Comparison of ENCODE assay signal across 23 mouse cellular contexts in the genomic region with DNA sequence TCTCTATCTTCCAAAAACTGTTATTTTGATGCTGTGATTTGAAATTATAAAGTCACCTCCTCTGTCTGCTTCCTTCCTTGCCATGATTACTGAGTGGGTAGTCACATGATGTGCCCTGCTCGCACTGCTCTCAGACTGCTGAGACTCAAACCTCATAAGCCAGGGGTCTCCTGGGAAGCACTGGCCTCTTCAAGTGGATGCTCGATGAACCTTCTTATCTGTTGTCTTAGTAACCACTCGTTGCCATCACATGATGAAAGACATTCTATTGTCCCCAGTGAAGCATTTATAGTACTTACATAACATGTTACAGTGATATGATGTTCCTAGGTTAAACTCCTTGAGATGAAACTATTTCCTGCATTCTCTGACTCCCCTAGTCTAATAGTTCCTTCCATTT. TPM values are rescaled to one million over a fixed set of nuclear protein-coding genes. Genes with fewer than 3 reads are reported as not detected.
A peak's percentile ranks its signal among the peaks of the same experiment; 100 is the strongest.
DNase-seq lines count a peak whose midpoint lies in the region; ATAC-seq and TF ChIP-seq lines count a peak whose summit lies in the region.
"Had no signal": no experiment of that assay in that cellular context is flagged by ENCODE, and none has a peak within 500 bp of the region (broad histone marks: within the 10 kb centered on the region; RNA-seq: fewer than 3 reads in every experiment).

No protein-coding gene starts in this region.

- intact Hi-C loops in heart, postnatal 25 days (cut with DNase I), result no loop called here

- H3K27ac ChIP-seq in heart, embryonic 15.5 days, result 0 out of 2 replicates have a peak overlapping the region, but pooled peaks have one; percentile 15
- H3K27ac ChIP-seq in midbrain, embryonic 14.5 days (replicated peaks; ENCODE audit: low read depth, low read length), result no peak overlapping the region
- H3K27ac ChIP-seq in midbrain, postnatal 0 days (ENCODE audit: low read depth, low read length), result no peak overlapping the region
- H3K27ac ChIP-seq in intestine, embryonic 16.5 days (ENCODE audit: low read length), result no peak overlapping the region
- H3K27ac ChIP-seq: forebrain, embryonic 12.5 days; hindbrain, embryonic 14.5 days; limb, embryonic 10.5 days; limb, embryonic 15.5 days; liver, embryonic 13.5 days; macrophage had no signal

- H3K4me2 ChIP-seq in heart, embryonic 15.5 days, result no peak overlapping the region
- H3K4me2 ChIP-seq in midbrain, embryonic 14.5 days (ENCODE audit: low read length), result no peak overlapping the region
- no peak overlapping the region for H3K4me2 ChIP-seq in midbrain, postnatal 0 days (ENCODE audit: low read depth, low read length, poor library complexity, severe bottlenecking)
- H3K4me2 ChIP-seq in intestine, embryonic 16.5 days (ENCODE audit: low read depth, low read length), result no peak overlapping the region
- H3K4me2 ChIP-seq: forebrain, embryonic 12.5 days; hindbrain, embryonic 14.5 days; limb, embryonic 15.5 days; liver, embryonic 13.5 days had no signal

- no peaks in the 10 kb centered on the region for H3K9me3 ChIP-seq in heart, embryonic 15.5 days (replicated peaks)
- no peaks in the 10 kb centered on the region for H3K9me3 ChIP-seq in midbrain, embryonic 14.5 days (ENCODE audit: control insufficient read depth, low read length)
- H3K9me3 ChIP-seq in midbrain, postnatal 0 days (ENCODE audit: low read length), result no peaks in the 10 kb centered on the region
- no peaks in the 10 kb centered on the region for H3K9me3 ChIP-seq in intestine, embryonic 16.5 days (ENCODE audit: control insufficient read depth, low read length)
- H3K9me3 ChIP-seq: forebrain, embryonic 12.5 days; limb, embryonic 10.5 days; limb, embryonic 15.5 days; liver, embryonic 13.5 days had no signal

- H3K4me1 ChIP-seq in heart, embryonic 15.5 days (replicated peaks), result peaks cover 12% of the 10 kb centered on the region; the same call in 1 of the 2 replicates
- no peaks in the 10 kb centered on the region for H3K4me1 ChIP-seq in midbrain, embryonic 14.5 days (ENCODE audit: control insufficient read depth, insufficient read depth, low read length)
- no peaks in the 10 kb centered on the region for H3K4me1 ChIP-seq in midbrain, postnatal 0 days (ENCODE audit: insufficient read depth, low read length)
- no peaks in the 10 kb centered on the region for H3K4me1 ChIP-seq in intestine, embryonic 16.5 days (ENCODE audit: control insufficient read depth, insufficient read depth, low read length)
- H3K4me1 ChIP-seq: forebrain, embryonic 12.5 days; limb, embryonic 10.5 days; limb, embryonic 15.5 days; liver, embryonic 13.5 days had no signal

- peak; percentile 72 for ATAC-seq in heart, embryonic 15.5 days (replicated peaks; ENCODE audit: insufficient number of reproducible peaks, insufficient read depth, low FRiP score, low read depth)
- ATAC-seq in midbrain, embryonic 14.5 days (ENCODE audit: low FRiP score, low TSS enrichment), result no peak
- no peak for ATAC-seq in midbrain, postnatal 0 days (ENCODE audit: low FRiP score)
- peak; percentile 52 for ATAC-seq in intestine, embryonic 16.5 days
- ATAC-seq: CD4-positive, CD25-positive, alpha-beta regulatory T cell, adult 4 months; lung, postnatal 0 days had no signal

- no peaks in the 10 kb centered on the region for H3K36me3 ChIP-seq in heart, embryonic 15.5 days
- H3K36me3 ChIP-seq in midbrain, embryonic 14.5 days (ENCODE audit: control insufficient read depth, insufficient read depth, low read length), result peaks cover 6% of the 10 kb centered on the region; the same call in 1 of the 2 replicates
- H3K36me3 ChIP-seq in midbrain, postnatal 0 days (ENCODE audit: insufficient read depth, low read length), result peaks cover 6% of the 10 kb centered on the region; the same call in 1 of the 2 replicates
- no peaks in the 10 kb centered on the region for H3K36me3 ChIP-seq in intestine, embryonic 16.5 days (ENCODE audit: control insufficient read depth, insufficient read depth, low read length)
- H3K36me3 ChIP-seq: forebrain, embryonic 12.5 days; limb, embryonic 10.5 days; limb, embryonic 15.5 days; liver, embryonic 13.5 days had no signal

- H3K4me3 ChIP-seq in heart, embryonic 15.5 days, result no peak overlapping the region
- H3K4me3 ChIP-seq in midbrain, embryonic 14.5 days (replicated peaks; ENCODE audit: low read depth, low read length), result no peak overlapping the region
- no peak overlapping the region for H3K4me3 ChIP-seq in midbrain, postnatal 0 days (ENCODE audit: low read depth, low read length)
- H3K4me3 ChIP-seq in intestine, embryonic 16.5 days (ENCODE audit: low read length), result no peak overlapping the region
- H3K4me3 ChIP-seq: erythroblast, embryonic 14.5 days; forebrain, embryonic 12.5 days; limb, embryonic 10.5 days; limb, embryonic 15.5 days; liver, embryonic 13.5 days had no signal

- H3K27me3 ChIP-seq in heart, embryonic 15.5 days, result no peaks in the 10 kb centered on the region
- H3K27me3 ChIP-seq in midbrain, embryonic 14.5 days (ENCODE audit: control insufficient read depth, insufficient read depth, low read length), result no peaks in the 10 kb centered on the region
- no peaks in the 10 kb centered on the region for H3K27me3 ChIP-seq in midbrain, postnatal 0 days (ENCODE audit: insufficient read depth, low read length)
- no peaks in the 10 kb centered on the region for H3K27me3 ChIP-seq in intestine, embryonic 16.5 days (replicated peaks; ENCODE audit: control insufficient read depth, insufficient read depth, low read length)
- H3K27me3 ChIP-seq: forebrain, embryonic 12.5 days; limb, embryonic 15.5 days; liver, embryonic 13.5 days had no signal

- 15% methylated on average over 3 of the region's 3 CpGs for WGBS in heart, embryonic 15.5 days
- WGBS in midbrain, embryonic 14.5 days, result 42% methylated on average over 3 of the region's 3 CpGs
- 43% methylated on average over 3 of the region's 3 CpGs for WGBS in midbrain, postnatal 0 days
- 38% methylated on average over 3 of the region's 3 CpGs for WGBS in intestine, embryonic 16.5 days

- H3K9ac ChIP-seq in heart, embryonic 15.5 days, result no peak overlapping the region
- no peak overlapping the region for H3K9ac ChIP-seq in midbrain, embryonic 14.5 days (replicated peaks; ENCODE audit: low read length)
- no peak overlapping the region for H3K9ac ChIP-seq in midbrain, postnatal 0 days (replicated peaks; ENCODE audit: low read length, poor library complexity, severe bottlenecking)
- no peak overlapping the region for H3K9ac ChIP-seq in intestine, embryonic 16.5 days (ENCODE audit: low read depth, low read length)
- H3K9ac ChIP-seq: forebrain, embryonic 12.5 days; hindbrain, embryonic 14.5 days; limb, embryonic 15.5 days; liver, embryonic 13.5 days had no signal

- TF ChIP-seq CTCF in midbrain, postnatal 0 days (IDR thresholded peaks at IDR 0.05), result no peak

- DNase-seq in heart, postnatal 25 days (ENCODE audit: low spot score), result no peak
- DNase-seq in midbrain, embryonic 14.5 days, result peak; percentile 41
- no peak for DNase-seq in midbrain, postnatal 0 days (ENCODE audit: low spot score)
- DNase-seq in natural killer cell, adult 2 months (ENCODE audit: low spot score in 2 of 2), result no peak
- no peak for DNase-seq in kidney, postnatal 36 days
- DNase-seq: adrenal gland, postnatal 36 days; cerebellum, adult 2 months; cerebellum, postnatal 14 days; gastrocnemius, postnatal 10 days; kidney, adult 2 months; kidney, postnatal 4 days; liver, embryonic 13.5 days; lung, adult 18-20 months had no signal

RNA-seq across cellular contexts. Expression of a gene that starts 33.6 kb away (rescaled TPM):
- polyA plus RNA-seq in heart, embryonic 15.5 days (2015; fragmentation: Nextera tagmentation; extraction: Ambion mirVana), result 9.8 and 10.2 TPM in 2 replicates
- total RNA-seq in heart, postnatal 25 days (2021), result 1 to 10 TPM; 3.8 to 4.1 TPM
- polyA plus RNA-seq in midbrain, embryonic 14.5 days (2014; fragmentation: Nextera tagmentation; extraction: Ambion mirVana), result 28.8 and 32.9 TPM in 2 replicates
- total RNA-seq in midbrain, postnatal 0 days (2014; rRNA removed), result 23.8 and 30.1 TPM in 2 replicates
- polyA plus RNA-seq in midbrain, postnatal 0 days (2015; fragmentation: Nextera tagmentation; extraction: Ambion mirVana), result 41.8 and 53.2 TPM in 2 replicates
- 4.2 and 6.0 TPM in 2 replicates for polyA plus RNA-seq in intestine, embryonic 16.5 days (2015; fragmentation: Nextera tagmentation; extraction: Ambion mirVana)
- polyA plus RNA-seq: erythroblast, embryonic 14.5 days had no signal

RNA-seq across cellular contexts. Expression of a gene that starts 37.1 kb away (rescaled TPM):
- 243 and 292 TPM in 2 replicates for polyA plus RNA-seq in heart, embryonic 15.5 days (2015; fragmentation: Nextera tagmentation; extraction: Ambion mirVana)
- total RNA-seq in heart, postnatal 25 days (2021), result 100 to 1,000 TPM; 256 to 295 TPM
- polyA plus RNA-seq in midbrain, embryonic 14.5 days (2014; fragmentation: Nextera tagmentation; extraction: Ambion mirVana), result 183 and 186 TPM in 2 replicates
- 160 and 177 TPM in 2 replicates for total RNA-seq in midbrain, postnatal 0 days (2014; rRNA removed)
- polyA plus RNA-seq in midbrain, postnatal 0 days (2015; fragmentation: Nextera tagmentation; extraction: Ambion mirVana), result 229 and 232 TPM in 2 replicates
- 185 and 201 TPM in 2 replicates for polyA plus RNA-seq in intestine, embryonic 16.5 days (2015; fragmentation: Nextera tagmentation; extraction: Ambion mirVana)

Comparison
In these comparisons a context has a peak if more than half of its experiments do, and no peak if none do; other contexts are left out.
1. ATAC-seq: peak in heart, embryonic 15.5 days (single experiment) and intestine, embryonic 16.5 days (single experiment); none in midbrain, embryonic 14.5 days (single experiment) and midbrain, postnatal 0 days (single experiment).